Mouse (Mus musculus) kidney, adult 18-20 months (tissue): Measurements from ENCODE around the gene Antxr1.

Source experiments
- DNase-seq: peaks from one replicate; pipeline ENCODE4 v3.0.0; 2021

Gene Antxr1

DNA sequence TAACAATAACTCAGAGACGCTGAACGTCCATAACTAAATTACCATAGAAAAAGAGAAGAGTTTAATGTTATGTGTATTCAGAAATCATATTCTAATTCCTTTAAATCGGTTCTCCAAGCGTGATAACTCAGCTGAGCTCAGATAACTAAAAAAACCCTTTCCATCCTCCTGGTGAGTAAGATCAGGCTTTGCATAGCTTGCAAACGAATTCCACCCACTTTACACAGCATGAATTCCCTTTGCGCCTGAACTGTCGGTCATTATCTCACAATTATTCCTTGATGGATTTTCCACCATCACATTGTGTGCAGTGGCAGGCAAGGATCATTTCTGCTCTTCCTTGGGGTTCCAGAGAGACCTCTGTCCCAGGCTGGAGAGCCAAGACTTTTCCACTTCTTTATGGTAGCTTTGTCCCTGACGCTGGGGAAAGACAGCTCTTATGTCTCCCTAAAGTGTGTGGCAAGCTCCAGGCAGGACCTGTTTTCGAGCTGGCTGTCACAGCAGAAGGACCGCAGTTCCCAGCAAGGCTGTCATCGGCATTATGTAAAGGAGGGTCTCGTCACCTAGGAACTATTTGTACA is 201.6 kb downstream of the Antxr1 start:
- DNase-seq: no peak

GRCm38 (mm10) chr6:87133520-87133919 is 202.1 kb downstream of the Antxr1 start:
- DNase-seq: no peak

GRCm38 (mm10) chr6:87131078-87131477 is 204.5 kb downstream of the Antxr1 start:
- no peak for DNase-seq

DNA sequence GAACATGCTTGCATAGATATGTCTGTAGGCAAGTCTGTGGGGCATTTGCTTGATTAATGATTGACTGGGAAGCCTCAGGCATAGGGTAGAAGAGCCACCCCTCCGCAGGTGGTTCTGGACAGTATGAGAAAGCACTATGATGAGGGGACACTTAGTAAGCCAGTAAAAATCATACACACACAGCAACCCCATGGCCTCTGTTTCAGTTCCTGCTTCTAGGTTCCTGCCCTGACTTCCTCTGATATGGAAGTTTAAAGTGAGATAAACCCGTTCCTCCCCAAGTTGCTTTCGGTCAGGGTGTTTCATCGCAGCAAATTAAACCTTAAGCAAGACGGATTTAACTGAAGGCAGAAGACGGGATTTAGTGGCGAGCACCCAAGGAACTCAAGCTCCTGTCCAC is 205.0 kb downstream of the Antxr1 start:
- DNase-seq: no peak

DNA sequence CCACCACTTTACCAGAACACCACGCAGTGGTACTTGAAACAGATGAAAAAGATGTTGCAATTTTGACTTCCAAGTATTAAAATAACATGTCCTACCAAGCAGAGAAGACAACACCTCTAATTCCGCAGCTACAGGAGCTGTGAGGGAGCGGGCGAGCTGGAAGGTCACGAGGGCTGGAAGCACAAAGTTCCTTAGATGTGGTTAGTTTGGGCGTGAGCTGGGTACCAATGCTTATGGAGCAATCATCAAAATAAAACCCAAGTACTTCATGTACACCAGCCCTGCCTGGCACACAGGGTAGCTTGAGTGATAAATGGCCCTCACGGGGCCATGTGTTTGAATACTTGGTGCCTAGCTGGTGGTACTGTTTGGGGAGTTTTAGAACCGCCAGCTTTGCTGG is 205.8 kb downstream of the Antxr1 start:
- no peak for DNase-seq

GRCm38 (mm10) chr6:87127049-87127753 is 208.4 kb downstream of the Antxr1 start:
- DNase-seq: no peak

DNA sequence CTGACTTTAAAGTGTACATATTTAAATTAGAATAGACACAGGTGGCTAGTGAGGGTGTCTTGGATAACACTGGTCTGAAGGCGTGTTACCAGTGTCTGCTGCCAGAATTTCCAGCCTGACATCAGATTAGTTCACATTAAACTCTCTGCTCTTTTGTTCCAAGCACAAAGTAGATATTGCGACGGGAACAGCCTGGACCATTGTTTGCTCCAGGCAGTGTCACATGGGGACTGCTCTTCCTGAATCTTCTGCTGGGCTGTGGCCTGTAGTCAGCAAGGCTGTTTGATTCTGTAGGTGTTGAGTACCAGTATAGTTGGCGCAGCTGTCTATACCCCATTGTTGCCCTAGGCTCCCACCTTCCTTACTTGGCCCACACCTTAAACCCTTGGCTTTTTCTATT is 211.6 kb downstream of the Antxr1 start:
- DNase-seq: no peak

GRCm38 (mm10) chr6:87123406-87123805 is 212.2 kb downstream of the Antxr1 start:
- no peak for DNase-seq

DNA sequence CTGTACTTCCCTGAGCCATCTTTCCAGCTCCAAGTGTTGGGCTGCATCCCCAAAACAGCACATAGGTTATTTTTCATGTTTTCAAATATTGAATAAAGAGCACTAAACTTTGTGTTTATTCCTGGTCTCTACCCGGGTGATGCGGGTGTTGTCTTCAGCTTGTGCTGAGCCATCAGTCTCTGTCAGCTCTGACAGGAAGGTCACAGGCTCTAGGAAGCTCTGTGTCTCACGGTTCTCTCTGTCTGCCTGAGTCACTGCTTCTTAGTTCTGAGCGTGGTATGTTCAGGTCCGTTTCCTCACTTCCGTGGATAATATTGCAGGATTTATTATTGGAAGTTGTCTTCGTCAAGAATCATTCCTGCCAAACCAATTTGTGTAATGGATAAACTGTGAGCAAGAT is 213.7 kb downstream of the Antxr1 start:
- DNase-seq: no peak

- DNase-seq: no peak
Observed at GRCm38 (mm10) chr6:87120661-87121060, 215.0 kb downstream of the Antxr1 start.

- DNase-seq: no peak
Observed at GRCm38 (mm10) chr6:87119975-87120374, 215.6 kb downstream of the Antxr1 start.

GRCm38 (mm10) chr6:87119066-87119837 is 216.4 kb downstream of the Antxr1 start:
- no peak for DNase-seq

DNA sequence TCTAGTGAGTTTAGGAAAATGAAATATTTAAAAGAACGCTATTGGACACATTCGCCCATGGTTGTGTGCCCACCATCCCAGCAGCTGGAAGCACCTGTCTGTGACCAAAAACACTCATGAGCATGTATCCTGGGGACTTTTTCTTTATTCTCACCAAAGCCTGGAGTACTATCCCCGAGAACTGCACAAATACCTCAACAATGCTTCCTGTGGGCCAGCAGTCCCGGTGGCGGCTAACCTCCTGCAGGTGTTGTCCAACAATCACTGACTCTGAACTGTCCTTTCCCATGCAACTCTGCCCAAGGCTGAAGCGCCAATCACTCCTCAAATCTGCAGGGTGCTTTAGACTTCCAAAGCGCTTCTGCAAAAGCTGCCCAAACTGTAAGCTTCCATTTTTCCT is 219.0 kb downstream of the Antxr1 start:
- DNase-seq: no peak

GRCm38 (mm10) chr6:87115981-87116380 is 219.6 kb downstream of the Antxr1 start:
- no peak for DNase-seq

- DNase-seq: no peak
Observed at GRCm38 (mm10) chr6:87112125-87112524, 223.5 kb downstream of the Antxr1 start.

DNA sequence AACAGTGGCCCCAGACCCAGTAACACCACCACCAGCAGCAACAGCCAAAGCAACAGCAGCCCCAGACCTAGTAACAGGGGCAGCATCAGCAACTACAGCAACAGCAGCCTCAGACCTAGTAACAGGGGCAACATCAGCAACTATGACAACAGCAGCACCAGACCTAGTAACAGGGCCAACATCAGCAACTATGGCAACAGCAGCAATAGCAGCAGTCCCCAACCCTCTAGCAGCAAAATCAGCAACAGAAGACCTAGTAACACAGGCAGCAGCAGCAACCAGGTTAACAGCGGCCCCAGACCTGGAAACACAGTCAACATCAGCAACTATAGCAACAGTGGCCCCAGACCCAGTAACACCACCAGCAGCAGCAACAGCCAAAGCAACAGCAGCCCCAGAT is 224.1 kb downstream of the Antxr1 start:
- no peak for DNase-seq

- DNase-seq: no peak
Observed at GRCm38 (mm10) chr6:87104123-87104796, 231.4 kb downstream of the Antxr1 start, which contains the start of gene D6Ertd527e. D6Ertd527e (plus strand) TSS chr6:87104746.

GRCm38 (mm10) chr6:87103314-87103713 is 232.3 kb downstream of the Antxr1 start:
- no peak for DNase-seq

DNA sequence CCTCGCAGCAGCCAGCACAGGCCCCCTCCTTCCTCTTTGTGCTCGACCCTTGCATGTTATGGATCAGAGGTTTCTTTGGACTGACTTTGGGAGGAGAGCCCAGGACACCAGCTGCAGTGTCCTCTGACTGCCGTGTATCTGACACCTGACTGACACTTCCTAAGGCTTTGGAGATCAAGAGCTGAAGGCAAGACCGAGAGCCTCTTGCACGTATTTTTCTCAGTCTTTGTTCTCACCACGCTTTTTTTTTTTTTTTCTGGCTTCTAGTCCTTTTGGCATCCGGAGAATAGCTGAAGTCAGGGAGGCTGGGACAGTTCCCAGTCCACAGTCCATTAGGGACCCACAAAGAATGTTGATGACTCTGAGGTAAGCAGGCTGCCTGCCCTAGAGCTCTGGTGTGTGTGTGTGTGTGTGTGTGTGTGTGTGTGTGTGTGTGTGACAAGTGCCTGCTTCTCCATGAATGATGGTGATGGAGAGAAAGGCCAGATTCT is 233.2 kb downstream of the Antxr1 start:
- DNase-seq: no peak

DNA sequence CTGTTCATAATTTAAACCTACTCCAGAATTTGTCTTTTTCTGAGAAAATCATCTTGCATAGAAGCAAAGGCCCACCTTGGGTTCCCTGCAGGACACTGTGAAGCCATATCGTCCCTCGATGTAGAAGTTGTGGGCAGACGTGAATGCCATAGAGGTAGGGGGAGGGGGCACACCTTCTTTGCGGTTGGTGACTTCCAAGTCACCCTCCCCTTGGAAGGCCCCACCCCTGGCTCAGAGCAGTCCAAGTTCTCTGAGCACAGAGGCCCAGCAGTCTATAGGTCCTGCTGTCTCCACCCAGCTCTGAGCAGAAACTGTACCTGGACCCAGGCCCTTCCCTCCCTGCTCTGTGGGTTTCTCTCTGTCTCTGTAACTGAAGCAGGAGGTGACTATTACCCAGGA is 233.7 kb downstream of the Antxr1 start:
- no peak for DNase-seq

GRCm38 (mm10) chr6:87101281-87101954 is 234.2 kb downstream of the Antxr1 start:
- peak; percentile 89 for DNase-seq

DNA sequence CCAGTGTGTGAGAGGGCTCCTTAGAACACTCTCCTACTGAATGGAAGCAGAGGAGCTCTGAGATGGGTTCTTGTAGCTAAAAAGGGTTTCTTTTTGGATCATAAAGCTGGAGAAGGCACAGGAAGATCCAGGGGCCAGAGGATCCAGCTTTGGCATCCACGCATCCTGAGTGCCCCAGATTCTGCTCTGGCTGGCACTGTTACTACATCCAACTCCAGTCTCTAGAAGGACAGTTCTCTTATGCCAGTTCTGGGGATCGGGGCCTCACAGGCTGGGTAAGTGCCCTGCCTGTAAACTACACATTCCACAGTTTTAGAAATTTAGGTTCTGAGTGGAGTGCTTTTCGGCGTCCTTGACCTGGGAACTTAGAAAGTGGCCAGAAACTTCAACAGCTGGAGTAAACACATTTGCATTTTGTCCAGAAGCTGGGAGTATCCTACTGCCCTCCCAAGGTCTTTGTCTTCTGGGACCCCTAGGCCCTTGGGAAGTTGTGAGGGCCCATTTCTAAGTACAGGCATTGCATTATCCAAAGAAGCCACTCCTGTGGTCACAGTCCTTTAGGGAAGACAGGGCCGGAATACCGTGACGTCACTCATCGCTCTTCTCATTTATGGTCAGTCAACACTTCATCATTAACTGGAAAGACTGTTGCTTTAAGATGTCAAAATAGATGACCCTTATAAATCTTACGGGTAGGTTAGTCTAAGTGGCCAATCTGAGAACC is 235.2 kb downstream of the Antxr1 start:
- no peak for DNase-seq
